In the genomic region with DNA sequence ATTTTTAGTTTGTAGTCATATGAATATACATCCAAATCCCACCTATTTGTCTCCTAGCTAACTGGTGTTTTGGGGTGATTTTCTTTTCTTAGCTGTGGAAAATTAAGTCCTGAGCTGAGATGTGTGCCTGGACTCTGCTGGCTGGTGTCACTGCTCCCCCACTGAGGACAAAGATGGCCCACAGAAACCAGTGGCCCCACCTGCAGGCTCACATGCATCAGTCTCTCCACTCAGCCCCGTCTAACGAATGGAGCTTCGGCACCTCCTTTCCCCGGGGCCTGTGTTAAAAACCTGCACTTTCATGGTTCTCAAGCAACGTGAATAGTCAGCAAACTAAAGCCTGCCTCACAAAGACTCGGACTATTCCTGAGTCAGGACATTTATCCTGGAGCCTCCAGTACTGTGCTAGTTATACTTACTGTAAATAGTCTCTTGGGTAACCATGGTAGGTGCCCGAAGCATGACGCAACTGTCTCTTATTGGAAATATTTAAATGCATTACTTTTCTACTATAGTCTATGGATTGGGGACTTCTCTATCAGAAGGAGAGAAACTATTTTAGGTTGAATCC, we compare ENCODE assay signal across 15 mouse cellular contexts. TPM values are rescaled to one million over a fixed set of nuclear protein-coding genes. Genes with fewer than 3 reads are reported as not detected.
DNase-seq lines count a peak whose midpoint lies in the region; ATAC-seq and TF ChIP-seq lines count a peak whose summit lies in the region.
"Had no signal": no experiment of that assay in that cellular context is flagged by ENCODE, and none has a peak within 500 bp of the region (broad histone marks: within the 10 kb centered on the region; RNA-seq: fewer than 3 reads in every experiment).

No protein-coding gene starts in this region.

- no peak overlapping the region for H3K4me2 ChIP-seq in forebrain, embryonic 13.5 days
- H3K4me2 ChIP-seq in forebrain, embryonic 12.5 days = no peak overlapping the region
- no peak overlapping the region for H3K4me2 ChIP-seq in hindbrain, embryonic 16.5 days (ENCODE audit: low read length)
- no peak overlapping the region for H3K4me2 ChIP-seq in hindbrain, embryonic 11.5 days (replicated peaks; ENCODE audit: low read depth, low read length)
- H3K4me2 ChIP-seq: limb, embryonic 12.5 days; liver, embryonic 13.5 days; lung, embryonic 15.5 days; stomach, embryonic 15.5 days had no signal

- WGBS in forebrain, embryonic 13.5 days = 58% methylated on average over 8 of the region's 8 CpGs
- 79% methylated on average over 8 of the region's 8 CpGs for WGBS in forebrain, embryonic 12.5 days
- 63% methylated on average over 8 of the region's 8 CpGs for WGBS in hindbrain, embryonic 16.5 days
- WGBS in hindbrain, embryonic 11.5 days = 88% methylated on average over 8 of the region's 8 CpGs

- H3K9ac ChIP-seq in forebrain, embryonic 13.5 days = no peak overlapping the region
- H3K9ac ChIP-seq in forebrain, embryonic 12.5 days = no peak overlapping the region
- no peak overlapping the region for H3K9ac ChIP-seq in hindbrain, embryonic 16.5 days (ENCODE audit: low read depth, low read length)
- no peak overlapping the region for H3K9ac ChIP-seq in hindbrain, embryonic 11.5 days (ENCODE audit: low read depth, low read length)
- H3K9ac ChIP-seq: limb, embryonic 12.5 days; liver, embryonic 13.5 days; lung, embryonic 15.5 days; stomach, embryonic 15.5 days had no signal

- peaks cover 60% of the 10 kb centered on the region for H3K36me3 ChIP-seq in forebrain, embryonic 13.5 days (ENCODE audit: poor library complexity, severe bottlenecking)
- H3K36me3 ChIP-seq in forebrain, embryonic 12.5 days (replicated peaks) = peaks cover 42% of the 10 kb centered on the region
- H3K36me3 ChIP-seq in hindbrain, embryonic 16.5 days (ENCODE audit: control insufficient read depth, insufficient read depth, low read length) = peaks cover 5% of the 10 kb centered on the region; the same call in 1 of the 2 replicates
- H3K36me3 ChIP-seq in hindbrain, embryonic 11.5 days (ENCODE audit: control insufficient read depth, insufficient read depth, low read length) = no peaks in the 10 kb centered on the region; the same call in 1 of the 2 replicates

- TF ChIP-seq CTCF in left cerebral cortex, adult 2 months (IDR thresholded peaks at IDR 0.05) = no peak

- peaks cover 9% of the 10 kb centered on the region for H3K4me1 ChIP-seq in forebrain, embryonic 13.5 days
- H3K4me1 ChIP-seq in forebrain, embryonic 12.5 days = no peaks in the 10 kb centered on the region
- no peaks in the 10 kb centered on the region for H3K4me1 ChIP-seq in hindbrain, embryonic 16.5 days (ENCODE audit: control insufficient read depth, insufficient read depth, low read depth, low read length)
- H3K4me1 ChIP-seq in hindbrain, embryonic 11.5 days (replicated peaks; ENCODE audit: control insufficient read depth, insufficient read depth, low read length) = no peaks in the 10 kb centered on the region
- H3K4me1 ChIP-seq: limb, embryonic 12.5 days; liver, embryonic 13.5 days; lung, embryonic 15.5 days; stomach, embryonic 15.5 days had no signal

- DNase-seq in hindbrain, embryonic 11.5 days (ENCODE audit: low spot score) = no peak
- DNase-seq in brain, adult 2 months (ENCODE audit: low read depth, low spot score) = peak; percentile 34
- DNase-seq in cerebellum, adult 9-11 months = peak; percentile 26
- DNase-seq in left cerebral cortex, adult 2 months (ENCODE audit: extremely low spot score in 1 of 2, low spot score in 2 of 2) = no peak
- DNase-seq in thymus, postnatal 25 days = no peak
- DNase-seq: gastrocnemius, postnatal 10 days; liver, embryonic 13.5 days; thymus, postnatal 14 days had no signal

- peak overlapping the region; percentile 27; the same call in 1 of the 2 replicates for H3K27ac ChIP-seq in forebrain, embryonic 13.5 days
- H3K27ac ChIP-seq in forebrain, embryonic 12.5 days = no peak overlapping the region
- H3K27ac ChIP-seq in hindbrain, embryonic 16.5 days (ENCODE audit: low read depth, low read length) = no peak overlapping the region; the same call in 1 of the 2 replicates
- H3K27ac ChIP-seq in hindbrain, embryonic 11.5 days (ENCODE audit: low read depth, low read length) = no peak overlapping the region
- no peak overlapping the region for H3K27ac ChIP-seq in left cerebral cortex, adult 2 months
- H3K27ac ChIP-seq: limb, embryonic 12.5 days; liver, embryonic 13.5 days; lung, embryonic 15.5 days; macrophage; stomach, embryonic 15.5 days had no signal

- intact Hi-C loops in left cerebral cortex, adult 2 months (cut with DNase I) = no loop called here

- no peaks in the 10 kb centered on the region for H3K27me3 ChIP-seq in forebrain, embryonic 13.5 days
- H3K27me3 ChIP-seq in forebrain, embryonic 12.5 days = no peaks in the 10 kb centered on the region
- no peaks in the 10 kb centered on the region for H3K27me3 ChIP-seq in hindbrain, embryonic 16.5 days (replicated peaks; ENCODE audit: control insufficient read depth, insufficient read depth, low read length)
- H3K27me3 ChIP-seq in hindbrain, embryonic 11.5 days (ENCODE audit: control insufficient read depth, insufficient read depth, low read length) = no peaks in the 10 kb centered on the region
- H3K27me3 ChIP-seq: limb, embryonic 12.5 days; liver, embryonic 13.5 days; lung, embryonic 15.5 days; stomach, embryonic 15.5 days had no signal

- ATAC-seq in forebrain, embryonic 13.5 days = peak; percentile 59
- ATAC-seq in forebrain, embryonic 12.5 days (ENCODE audit: low FRiP score) = no peak
- 0 out of 2 replicates have a peak, but pooled peaks have one; percentile 42 for ATAC-seq in hindbrain, embryonic 16.5 days
- no peak for ATAC-seq in hindbrain, embryonic 11.5 days (ENCODE audit: low FRiP score)

- no peak overlapping the region for H3K4me3 ChIP-seq in forebrain, embryonic 13.5 days
- H3K4me3 ChIP-seq in forebrain, embryonic 12.5 days (replicated peaks) = no peak overlapping the region
- H3K4me3 ChIP-seq in hindbrain, embryonic 16.5 days (ENCODE audit: low read length) = no peak overlapping the region
- H3K4me3 ChIP-seq in hindbrain, embryonic 11.5 days (ENCODE audit: low read depth, low read length) = no peak overlapping the region
- H3K4me3 ChIP-seq in left cerebral cortex, adult 2 months = no peak overlapping the region
- H3K4me3 ChIP-seq: limb, embryonic 12.5 days; liver, embryonic 13.5 days; lung, embryonic 15.5 days; stomach, embryonic 15.5 days had no signal

- H3K9me3 ChIP-seq in forebrain, embryonic 13.5 days (replicated peaks) = no peaks in the 10 kb centered on the region
- no peaks in the 10 kb centered on the region for H3K9me3 ChIP-seq in forebrain, embryonic 12.5 days
- H3K9me3 ChIP-seq in hindbrain, embryonic 16.5 days (ENCODE audit: control insufficient read depth, low read length) = no peaks in the 10 kb centered on the region
- H3K9me3 ChIP-seq in hindbrain, embryonic 11.5 days (ENCODE audit: control insufficient read depth, low read length) = no peaks in the 10 kb centered on the region
- H3K9me3 ChIP-seq: limb, embryonic 12.5 days; liver, embryonic 13.5 days; lung, embryonic 15.5 days; stomach, embryonic 15.5 days had no signal

RNA-seq across cellular contexts. Expression of gene Phtf1, which starts 39.1 kb away (rescaled TPM):
- 31.5 and 31.7 TPM in 2 replicates for polyA plus RNA-seq in forebrain, embryonic 13.5 days (2015; fragmentation: Nextera tagmentation; extraction: Ambion mirVana)
- polyA plus RNA-seq in forebrain, embryonic 12.5 days (2016; fragmentation: Nextera tagmentation; extraction: Ambion mirVana) = 49.9 and 52.9 TPM in 2 replicates
- 19.4 and 22.3 TPM in 2 replicates for polyA plus RNA-seq in hindbrain, embryonic 16.5 days (2015; fragmentation: Nextera tagmentation; extraction: Ambion mirVana)
- 49.3 and 53.0 TPM in 2 replicates for polyA plus RNA-seq in hindbrain, embryonic 11.5 days (2014; fragmentation: Nextera tagmentation; extraction: Ambion mirVana)
- 10 to 100 TPM; 43.4 to 48.1 TPM for total RNA-seq in left cerebral cortex, adult 2 months (2021)

Comparison
In these comparisons a context has a peak if more than half of its experiments do, and no peak if none do; other contexts are left out.
1. ATAC-seq: peak in forebrain, embryonic 13.5 days (single experiment) and hindbrain, embryonic 16.5 days (single experiment); none in forebrain, embryonic 12.5 days (single experiment) and hindbrain, embryonic 11.5 days (single experiment).
2. DNase-seq: peak in brain, adult 2 months (single experiment) and cerebellum, adult 9-11 months (single experiment); none in hindbrain, embryonic 11.5 days (single experiment), left cerebral cortex, adult 2 months (0 of 2) and thymus, postnatal 25 days (single experiment).